Mouse (Mus musculus) megakaryocyte, embryonic 14.5 days (primary cell): ENCODE measurements around the gene Serac1. TPM values are rescaled to one million over a fixed set of nuclear protein-coding genes. Genes with fewer than 3 reads are reported as not detected.

Source experiments
- H3K27me3 ChIP-seq: replicated peaks from 2 replicates; pipeline ENCODE3; 2012; ENCODE audit warnings: inconsistent platforms
- H3K36me3 ChIP-seq: replicated peaks from 2 replicates; pipeline ENCODE3; 2012; ENCODE audit warnings: low read length, inconsistent platforms, mixed read lengths
- H3K4me1 ChIP-seq: 2 replicates; pipeline ENCODE4 v1.6.1; 2012; ENCODE audit warnings: inconsistent platforms
- H3K4me3 ChIP-seq: replicated peaks from 2 replicates; pipeline ENCODE3; 2012; ENCODE audit warnings: moderate library complexity, mild to moderate bottlenecking, inconsistent platforms
- H3K9me3 ChIP-seq: 2 replicates; pipeline ENCODE4 v1.6.1; 2012; ENCODE audit warnings: inconsistent platforms
- FLI1 ChIP-seq: IDR thresholded peaks from 2 replicates; pipeline ENCODE4 v1.6.1; 2012; ENCODE audit warnings: low read length, inconsistent platforms, mixed read lengths
- GATA1 ChIP-seq: IDR thresholded peaks from 3 replicates; pipeline ENCODE4 v1.6.1; 2012; ENCODE audit warnings: mixed read lengths, low read length, inconsistent platforms, borderline replicate concordance
- polyA plus RNA-seq: library from polyadenylated mRNA; stranded (reverse); fragments of >175 nt; gene quantifications from 2 replicates; pipeline ENCODE4 v1.2.3, GENCODE M21; 2012; ENCODE audit warnings: low replicate concordance; ENCODE audit not compliant: insufficient read depth

Serac1 gene
- polyA plus RNA-seq, 1 experiment = 0.44 TPM

DNA sequence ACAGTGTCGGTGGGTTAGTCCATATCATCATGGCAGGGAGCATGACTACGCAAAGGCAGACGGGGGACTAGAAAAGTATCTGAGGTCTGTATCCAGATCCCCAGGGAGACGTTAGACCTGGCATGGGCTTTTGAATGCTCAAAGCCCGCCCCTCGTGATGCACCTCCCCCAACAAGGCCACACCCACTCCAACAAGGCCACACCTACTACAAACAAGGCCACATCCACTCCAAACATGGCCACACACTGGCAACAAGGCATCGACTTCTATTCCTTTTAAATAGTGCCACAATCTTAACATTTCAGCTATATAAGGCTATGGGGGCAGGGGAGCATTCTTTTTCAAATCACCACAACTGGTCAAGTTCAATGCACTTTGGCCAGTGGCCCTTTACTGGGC, 58.9 kb downstream of the Serac1 start:
- H3K36me3 ChIP-seq = peaks cover 71% of the 10 kb centered on the region
- TF ChIP-seq GATA1 (no peak), FLI1 (no peak)
- no peak overlapping the region for H3K4me3 ChIP-seq
- H3K4me1 ChIP-seq = peaks cover 57% of the 10 kb centered on the region
- no peaks in the 10 kb centered on the region for H3K9me3 ChIP-seq
- H3K27me3 ChIP-seq = peaks cover 1% of the 10 kb centered on the region

DNA sequence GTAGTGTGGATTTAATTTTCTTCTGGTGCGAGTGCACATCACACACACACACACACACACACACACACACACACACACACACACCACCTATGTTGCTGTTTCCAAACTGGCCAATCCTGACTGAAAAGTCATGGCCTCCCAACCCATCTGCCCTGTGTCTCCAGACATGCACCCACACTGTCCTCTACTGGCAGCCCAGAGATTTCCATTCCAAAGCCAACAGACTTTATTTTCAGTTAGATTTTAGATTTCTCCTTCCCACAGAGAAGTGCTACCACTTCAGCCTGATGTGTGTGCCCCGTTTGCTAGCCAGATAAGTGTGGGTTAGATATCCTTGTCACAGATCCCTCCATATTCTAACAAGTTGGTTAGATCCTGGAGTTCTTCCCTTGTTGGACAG, 59.8 kb downstream of the Serac1 start:
- peaks cover 66% of the 10 kb centered on the region for H3K4me1 ChIP-seq
- H3K9me3 ChIP-seq = no peaks in the 10 kb centered on the region
- no peak overlapping the region for H3K4me3 ChIP-seq
- peaks cover 70% of the 10 kb centered on the region for H3K36me3 ChIP-seq
- no peaks in the 10 kb centered on the region for H3K27me3 ChIP-seq
- TF ChIP-seq FLI1 = no peak
- TF ChIP-seq GATA1 = no peak

DNA sequence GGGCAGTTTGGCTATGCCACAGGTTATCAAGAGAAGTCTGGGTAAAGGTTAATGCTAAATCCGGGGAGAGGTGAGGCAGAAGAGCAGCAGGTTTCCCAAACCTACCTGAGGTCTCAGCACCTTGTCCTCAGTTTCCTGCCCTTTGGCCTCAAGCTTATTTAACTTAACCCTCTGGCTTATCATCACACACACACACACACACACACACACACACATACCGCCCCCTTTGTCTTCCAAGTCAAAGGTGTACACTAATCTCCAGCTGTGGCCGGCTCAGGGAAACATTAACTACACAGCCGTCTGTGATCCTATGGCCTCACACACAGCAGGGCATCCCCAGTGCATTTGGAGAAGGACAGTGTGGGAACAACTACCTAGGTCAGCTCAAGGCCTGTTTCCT, 61.2 kb downstream of the Serac1 start:
- peaks cover 67% of the 10 kb centered on the region for H3K36me3 ChIP-seq
- no peaks in the 10 kb centered on the region for H3K27me3 ChIP-seq
- peaks cover 80% of the 10 kb centered on the region for H3K4me1 ChIP-seq
- no peaks in the 10 kb centered on the region for H3K9me3 ChIP-seq
- no peak for TF ChIP-seq GATA1
- TF ChIP-seq FLI1 = no peak
- no peak overlapping the region for H3K4me3 ChIP-seq

DNA sequence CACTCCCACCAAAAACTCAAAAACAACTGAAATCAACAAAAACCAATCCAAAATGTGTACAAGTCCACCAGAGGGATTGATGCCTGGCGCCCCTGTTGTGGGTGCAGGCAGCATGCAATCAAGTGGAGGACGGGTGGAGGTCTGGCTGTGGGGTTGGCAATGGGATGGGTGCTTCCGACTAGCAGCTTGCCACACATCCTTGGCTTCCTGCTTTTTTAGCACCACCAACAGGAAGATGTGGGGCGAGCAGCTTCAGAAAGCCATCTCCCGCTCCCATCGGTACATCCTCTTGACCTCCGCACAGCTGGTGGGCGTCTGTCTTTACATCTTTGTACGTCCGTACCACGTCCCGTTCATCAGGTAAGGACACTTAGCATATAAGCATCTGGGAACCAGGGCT, 62.3 kb downstream of the Serac1 start:
- Histone ChIP-seq H3K9me3 (no peaks in the 10 kb centered on the region), H3K4me3 (peak overlapping the region; percentile 46), H3K36me3 (peaks cover 65% of the 10 kb centered on the region), H3K27me3 (no peaks in the 10 kb centered on the region), H3K4me1 (peaks cover 84% of the 10 kb centered on the region)
- TF ChIP-seq GATA1 = no peak
- TF ChIP-seq FLI1 = no peak

DNA sequence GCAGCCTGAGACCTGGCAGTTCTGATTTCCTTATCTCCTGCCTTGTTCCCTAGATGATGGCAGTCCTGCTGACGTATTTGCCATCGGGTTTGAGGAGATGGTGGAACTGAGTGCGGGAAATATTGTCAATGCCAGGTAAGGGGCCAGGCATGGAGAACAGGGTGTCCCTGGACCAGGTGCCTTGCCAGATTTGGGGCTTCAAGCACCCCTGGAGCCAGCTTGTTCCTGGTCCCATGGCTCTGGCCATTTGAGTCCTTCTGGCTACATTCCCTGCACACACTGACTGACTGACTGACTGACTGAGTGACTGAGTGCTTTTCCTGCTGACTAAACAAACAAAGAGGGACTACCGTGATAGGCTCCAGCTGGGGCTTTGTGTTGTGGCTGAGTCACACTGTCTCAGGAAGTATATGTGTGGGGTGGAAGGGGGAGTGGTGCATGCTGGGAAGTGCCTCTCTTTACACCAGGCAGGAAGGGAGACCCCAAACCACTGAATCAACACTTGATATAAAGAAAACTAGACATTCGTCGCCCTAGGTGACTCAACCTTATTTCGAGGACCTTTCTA, 63.2 kb downstream of the Serac1 start:
- Histone ChIP-seq H3K36me3 (peaks cover 59% of the 10 kb centered on the region), H3K27me3 (no peaks in the 10 kb centered on the region), H3K4me1 (peaks cover 81% of the 10 kb centered on the region), H3K4me3 (peak overlapping the region; percentile 79), H3K9me3 (no peaks in the 10 kb centered on the region)
- TF ChIP-seq FLI1 (no peak), GATA1 (no peak)

DNA sequence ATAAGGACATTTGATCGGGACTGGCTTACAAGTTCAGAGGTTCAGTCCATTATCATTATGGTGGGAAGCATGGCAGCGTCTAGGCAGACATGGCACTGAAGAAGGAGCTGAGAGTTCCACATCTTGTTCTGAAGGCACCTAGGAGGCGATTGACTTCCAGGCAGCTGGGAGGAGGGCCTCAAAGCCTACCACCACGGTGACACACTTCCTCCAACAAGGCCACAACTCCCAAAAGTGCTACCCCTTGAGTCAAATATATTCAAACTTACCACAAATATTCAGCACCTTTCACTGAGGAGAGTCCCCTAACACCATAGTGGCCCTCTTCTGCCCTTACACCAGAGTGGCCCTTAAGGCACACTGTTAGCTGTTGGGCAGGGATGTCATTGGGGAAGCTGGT, 64.6 kb downstream of the Serac1 start:
- TF ChIP-seq GATA1 = no peak
- TF ChIP-seq FLI1 = no peak
- Histone ChIP-seq H3K4me3 (peak overlapping the region; percentile 31), H3K9me3 (no peaks in the 10 kb centered on the region), H3K4me1 (peaks cover 78% of the 10 kb centered on the region), H3K27me3 (no peaks in the 10 kb centered on the region), H3K36me3 (peaks cover 66% of the 10 kb centered on the region)

DNA sequence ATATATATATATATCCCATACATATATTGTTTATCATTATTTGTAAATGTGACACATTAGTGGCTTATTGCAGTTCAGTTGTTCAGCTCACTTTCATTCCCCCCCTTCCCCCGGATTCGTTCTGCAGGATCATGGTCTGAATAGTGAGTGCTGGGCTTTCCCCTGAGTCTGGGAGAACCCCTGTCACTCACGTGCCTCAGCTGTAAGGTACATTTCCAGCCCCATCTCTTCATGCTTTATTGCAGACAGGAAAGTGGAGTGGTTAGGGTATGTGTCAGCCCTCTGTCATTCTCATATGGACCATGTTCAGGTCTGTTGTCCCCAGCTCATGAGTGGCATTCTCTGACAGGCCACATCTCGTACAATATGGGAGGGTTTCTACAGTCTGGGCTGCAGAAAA, 66.5 kb downstream of the Serac1 start:
- Histone ChIP-seq H3K27me3 (no peaks in the 10 kb centered on the region), H3K9me3 (no peaks in the 10 kb centered on the region), H3K36me3 (peaks cover 60% of the 10 kb centered on the region)

DNA sequence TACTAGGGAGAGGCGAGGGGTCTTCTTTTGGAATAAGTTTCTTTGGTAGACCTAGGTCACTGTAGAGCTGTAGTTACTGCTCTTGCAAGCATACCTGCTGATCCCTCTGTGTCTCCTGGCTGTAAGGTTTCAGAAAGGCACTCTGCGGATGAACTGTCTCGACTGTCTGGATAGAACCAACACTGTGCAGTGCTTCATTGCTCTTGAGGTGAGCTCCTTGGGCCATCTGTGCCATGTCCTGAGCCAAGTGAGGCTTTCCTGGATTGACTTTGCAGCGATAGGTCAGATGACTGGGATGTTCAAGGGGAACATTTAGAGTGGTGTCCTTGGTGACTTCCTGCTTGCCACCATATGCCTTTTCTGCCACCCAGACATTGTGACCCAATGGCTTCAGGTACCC, 69.9 kb downstream of the Serac1 start:
- Histone ChIP-seq H3K4me1 (peaks cover 78% of the 10 kb centered on the region), H3K4me3 (no peak overlapping the region), H3K36me3 (peaks cover 39% of the 10 kb centered on the region), H3K27me3 (no peaks in the 10 kb centered on the region), H3K9me3 (no peaks in the 10 kb centered on the region)
- no peak for TF ChIP-seq GATA1
- no peak for TF ChIP-seq FLI1

More for the DNA sequence above, 66.5 kb downstream of the Serac1 start:
- Histone ChIP-seq H3K4me1 (peaks cover 78% of the 10 kb centered on the region), H3K4me3 (no peak overlapping the region)
- TF ChIP-seq FLI1 = no peak
- TF ChIP-seq GATA1 = no peak

DNA sequence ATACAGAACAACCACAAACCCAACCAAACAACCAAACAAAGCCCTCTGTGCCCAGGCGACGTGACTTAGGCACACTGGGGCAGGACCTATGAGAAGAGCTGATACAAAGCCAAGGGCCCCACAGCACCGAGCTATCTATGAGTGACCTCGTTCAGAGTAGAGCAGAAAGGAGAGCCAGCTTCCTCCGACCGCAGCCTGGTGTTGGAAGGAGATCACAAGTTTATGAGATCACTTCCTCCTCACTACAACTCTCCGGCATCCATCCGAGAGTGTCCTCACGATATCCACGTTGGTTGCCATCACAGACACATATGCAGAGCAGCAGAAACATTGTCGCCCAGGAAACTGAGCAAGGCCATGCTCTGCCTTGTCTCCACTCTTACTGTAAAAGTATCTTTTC, 71.0 kb downstream of the Serac1 start:
- peaks cover 36% of the 10 kb centered on the region for H3K36me3 ChIP-seq
- no peak for TF ChIP-seq GATA1
- no peak for TF ChIP-seq FLI1
- H3K27me3 ChIP-seq = no peaks in the 10 kb centered on the region
- peaks cover 75% of the 10 kb centered on the region for H3K4me1 ChIP-seq
- H3K9me3 ChIP-seq = no peaks in the 10 kb centered on the region
- H3K4me3 ChIP-seq = peak overlapping the region; percentile 80

DNA sequence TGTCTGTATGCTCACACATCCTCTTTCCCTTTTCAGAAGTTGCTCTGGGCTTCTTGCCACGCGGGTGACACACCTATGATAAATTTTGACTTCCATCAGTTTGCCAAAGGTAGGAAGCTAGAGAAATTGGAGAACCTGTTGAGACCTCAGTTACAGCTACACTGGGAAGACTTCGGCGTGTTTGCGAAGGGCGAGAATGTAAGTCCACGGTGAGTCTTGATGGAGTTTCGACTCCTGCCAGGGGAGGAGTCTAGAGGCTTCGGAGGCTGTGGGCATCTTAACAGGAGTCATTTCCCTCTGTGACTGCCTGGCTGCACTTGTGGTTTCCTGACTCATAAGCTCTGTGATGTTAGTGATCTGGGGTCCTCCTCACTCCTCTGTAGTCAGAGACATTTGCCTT, 71.6 kb downstream of the Serac1 start:
- no peaks in the 10 kb centered on the region for H3K9me3 ChIP-seq
- H3K4me3 ChIP-seq = peak overlapping the region; percentile 80
- H3K4me1 ChIP-seq = peaks cover 75% of the 10 kb centered on the region
- H3K27me3 ChIP-seq = no peaks in the 10 kb centered on the region
- TF ChIP-seq FLI1 (no peak), GATA1 (no peak)
- peaks cover 37% of the 10 kb centered on the region for H3K36me3 ChIP-seq

DNA sequence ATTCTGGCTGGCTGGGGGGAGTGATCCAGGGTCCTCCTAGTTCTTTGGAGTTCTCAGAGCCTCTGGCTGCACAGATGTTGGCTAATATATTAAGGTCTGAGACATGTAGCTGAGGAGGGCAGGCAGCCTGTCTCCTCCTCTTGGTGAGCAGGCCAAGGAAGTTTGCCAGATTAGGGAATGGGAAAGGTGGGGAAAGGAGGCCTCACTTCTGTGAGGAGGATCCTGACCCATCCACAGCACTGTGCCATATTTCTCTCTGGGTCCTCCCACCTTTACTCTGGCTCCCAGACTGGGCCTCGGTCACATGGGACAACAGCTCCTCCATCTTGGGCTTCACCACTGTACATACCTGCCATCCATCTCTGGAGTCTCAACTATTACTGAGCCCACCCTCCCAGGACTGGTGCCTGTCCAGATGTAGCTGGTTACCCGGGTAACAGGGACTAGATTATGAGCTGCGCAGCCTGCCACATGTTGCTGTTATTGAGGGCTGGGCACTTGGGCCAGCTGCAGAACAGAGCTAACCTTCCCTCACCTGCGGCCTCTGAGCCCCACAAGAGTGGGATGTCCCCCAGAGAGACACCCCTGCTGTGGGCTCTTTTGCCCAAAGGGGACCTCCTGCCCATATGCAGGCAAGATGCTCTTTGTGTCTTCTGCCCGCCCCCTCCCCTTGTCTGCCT, 72.3 kb downstream of the Serac1 start:
- H3K9me3 ChIP-seq = no peaks in the 10 kb centered on the region
- H3K27me3 ChIP-seq = no peaks in the 10 kb centered on the region
- no peak for TF ChIP-seq GATA1
- no peak for TF ChIP-seq FLI1
- peaks cover 39% of the 10 kb centered on the region for H3K36me3 ChIP-seq
- H3K4me3 ChIP-seq = peak overlapping the region; percentile 80
- H3K4me1 ChIP-seq = peaks cover 82% of the 10 kb centered on the region
